Mouse (Mus musculus): ENCODE measurements around the gene Cytip. TPM values are rescaled to one million over a fixed set of nuclear protein-coding genes. Genes with fewer than 3 reads are reported as not detected.

The Cytip gene
- total and polyA plus RNA-seq, 3 experiments: not detected

DNA sequence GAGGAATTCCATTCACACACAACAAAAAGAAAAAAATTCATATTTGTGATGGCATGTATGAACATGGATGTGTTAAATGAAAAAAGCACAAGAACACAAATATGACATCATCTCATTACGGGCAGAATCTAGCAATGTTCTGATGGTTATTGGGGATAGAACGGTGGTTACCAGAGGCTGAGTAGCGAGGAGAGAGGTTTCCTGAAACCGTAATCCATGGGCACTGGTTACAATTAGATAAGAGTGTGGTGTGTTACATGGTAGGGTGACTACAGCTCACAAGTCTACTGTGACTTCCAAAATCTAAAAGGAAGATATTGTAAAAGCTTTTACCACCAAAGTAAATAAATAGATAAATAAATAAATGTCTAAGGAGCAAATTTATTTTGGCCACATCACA, 58.8 kb downstream of the Cytip start:
- TF ChIP-seq MEF2A (IDR thresholded peaks at IDR 0.05; ENCODE audit: extremely low read depth, insufficient replicate concordance, low read depth, low read length, poor library complexity, severe bottlenecking): no peak
- TF ChIP-seq CHD2 (IDR thresholded peaks at IDR 0.05; ENCODE audit: low read length): no peak
- no peak for TF ChIP-seq MAZ (IDR thresholded peaks at IDR 0.05; ENCODE audit: low read depth, low read length)
- no peak for TF ChIP-seq ZC3H11A (IDR thresholded peaks at IDR 0.05; ENCODE audit: low read depth, low read length)
- TF ChIP-seq TBP (IDR thresholded peaks at IDR 0.05; ENCODE audit: low read depth, low read length): no peak
- TF ChIP-seq SIN3A (IDR thresholded peaks at IDR 0.05; ENCODE audit: low read length): no peak
- no peak for TF ChIP-seq CTCF (IDR thresholded peaks at IDR 0.05 in 2 of 3, conservative IDR thresholded peaks at IDR 0.05 in 1 of 3; ENCODE audit: control insufficient read depth in 1 of 3, insufficient read depth in 1 of 3, low read depth in 2 of 3, low read length in 3 of 3, poor library complexity in 1 of 3, severe bottlenecking in 1 of 3)
- TF ChIP-seq RCOR1 (IDR thresholded peaks at IDR 0.05; ENCODE audit: low read depth, low read length): no peak
- TF ChIP-seq MAFK (IDR thresholded peaks at IDR 0.05; ENCODE audit: borderline replicate concordance, low read depth, low read length): no peak
- H3K79me2 ChIP-seq (ENCODE audit: control insufficient read depth, insufficient read depth, low read length, poor library complexity): no peaks in the 10 kb centered on the region
- H3K9me3 ChIP-seq (replicated peaks; ENCODE audit: insufficient read depth, low read length): no peaks in the 10 kb centered on the region
- H3K4me1 ChIP-seq (ENCODE audit: control insufficient read depth in 1 of 2, insufficient read depth in 2 of 2, low read length in 2 of 2): no peaks in the 10 kb centered on the region
- no peak overlapping the region for H3K9ac ChIP-seq (ENCODE audit: control insufficient read depth, low read depth, low read length, poor library complexity, severe bottlenecking)
- no peaks in the 10 kb centered on the region for H3K36me3 ChIP-seq (ENCODE audit: control insufficient read depth in 1 of 2, insufficient read depth in 2 of 2, low read length in 2 of 2)
- H3K27ac ChIP-seq (ENCODE audit: control insufficient read depth, low read depth, low read length): no peak overlapping the region
- no peak for DNase-seq (ENCODE audit: low read depth, low spot score)
- no peak overlapping the region for H3K4me3 ChIP-seq (ENCODE audit: control insufficient read depth in 1 of 2, insufficient read depth in 1 of 2, low read depth in 2 of 2, low read length in 2 of 2)
- H3K27me3 ChIP-seq (ENCODE audit: control insufficient read depth in 1 of 2, insufficient read depth in 2 of 2, low read length in 2 of 2): no peaks in the 10 kb centered on the region

DNA sequence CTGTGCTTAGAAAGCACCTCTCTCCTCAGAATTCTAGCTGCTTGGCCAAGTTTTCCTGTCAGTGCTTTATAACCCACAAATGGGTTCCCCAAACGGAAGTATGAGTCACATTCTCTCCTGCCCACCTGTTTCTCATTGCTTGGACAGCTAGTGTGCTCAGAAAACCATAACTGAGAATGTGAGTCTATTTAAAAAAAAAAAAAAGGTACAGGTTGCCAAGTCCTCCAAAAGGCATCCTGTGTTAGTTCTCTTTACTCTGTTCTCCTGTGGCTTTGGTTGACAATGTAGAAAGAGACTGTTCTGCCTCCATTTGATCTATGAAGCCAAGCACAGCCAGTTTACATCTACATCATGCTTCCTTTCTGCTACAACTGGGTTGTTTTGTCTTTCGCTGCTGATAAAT, 60.3 kb downstream of the Cytip start:
- Histone ChIP-seq H3K9ac (ENCODE audit: control insufficient read depth, low read depth, low read length, poor library complexity, severe bottlenecking) (no peak overlapping the region), H3K4me3 (ENCODE audit: control insufficient read depth in 1 of 2, insufficient read depth in 1 of 2, low read depth in 2 of 2, low read length in 2 of 2) (no peak overlapping the region), H3K4me1 (ENCODE audit: control insufficient read depth in 1 of 2, insufficient read depth in 2 of 2, low read length in 2 of 2) (no peaks in the 10 kb centered on the region), H3K27ac (ENCODE audit: control insufficient read depth, low read depth, low read length) (no peak overlapping the region), H3K9me3 (replicated peaks; ENCODE audit: insufficient read depth, low read length) (no peaks in the 10 kb centered on the region), H3K36me3 (ENCODE audit: control insufficient read depth in 1 of 2, insufficient read depth in 2 of 2, low read length in 2 of 2) (no peaks in the 10 kb centered on the region), H3K27me3 (ENCODE audit: control insufficient read depth in 1 of 2, insufficient read depth in 2 of 2, low read length in 2 of 2) (no peaks in the 10 kb centered on the region), H3K79me2 (ENCODE audit: control insufficient read depth, insufficient read depth, low read length, poor library complexity) (no peaks in the 10 kb centered on the region)
- TF ChIP-seq EP300 (IDR thresholded peaks at IDR 0.05; ENCODE audit: low read depth in 1 of 2, low read length in 2 of 2) (no peak), JUND (IDR thresholded peaks at IDR 0.05; ENCODE audit: low read depth, low read length) (no peak), MXI1 (IDR thresholded peaks at IDR 0.05; ENCODE audit: low read depth, low read length) (no peak), ETS1 (IDR thresholded peaks at IDR 0.05; ENCODE audit: low read depth, low read length) (no peak), POLR2AphosphoS5 (IDR thresholded peaks at IDR 0.05; ENCODE audit: borderline replicate concordance, low read depth, low read length) (no peak), CTCF (IDR thresholded peaks at IDR 0.05 in 2 of 3, conservative IDR thresholded peaks at IDR 0.05 in 1 of 3; ENCODE audit: control insufficient read depth in 1 of 3, insufficient read depth in 1 of 3, low read depth in 2 of 3, low read length in 3 of 3, poor library complexity in 1 of 3, severe bottlenecking in 1 of 3) (no peak), TCF12 (IDR thresholded peaks at IDR 0.05; ENCODE audit: low read depth, low read length) (no peak), GABPA (IDR thresholded peaks at IDR 0.05; ENCODE audit: low read depth, low read length) (no peak), MYC (IDR thresholded peaks at IDR 0.05; ENCODE audit: low read depth, low read length) (no peak), MAFK (IDR thresholded peaks at IDR 0.05; ENCODE audit: borderline replicate concordance, low read depth, low read length) (no peak), ZMIZ1 (IDR thresholded peaks at IDR 0.05; ENCODE audit: low read depth, low read length) (no peak), SIN3A (IDR thresholded peaks at IDR 0.05; ENCODE audit: low read length) (no peak), CHD1 (IDR thresholded peaks at IDR 0.05; ENCODE audit: low read depth, low read length) (no peak)
- DNase-seq (ENCODE audit: low read depth, low spot score): no peak
